Mouse (Mus musculus) liver, postnatal 0 days (tissue): ENCODE results near the gene Klk1b11. TPM values are rescaled to one million over a fixed set of nuclear protein-coding genes. Genes with fewer than 3 reads are reported as not detected.
"Not testable (repeated sequence)": the region's sequence is repeated elsewhere in the genome, so short reads cannot be mapped to it uniquely, and the experiment has no call there.

ENCODE experiments used
- ATAC-seq: fragments of 200-750 bp; cut with Nextera tagmentation; 2 replicates; pipeline ENCODE4 v1.8.0; 2017; ENCODE audit warnings: mild to moderate bottlenecking, moderate library complexity
- DNase-seq: peaks from one replicate; pipeline ENCODE4 v3.0.0-alpha.2; 2016
- H3K27ac ChIP-seq: fragments of 300-500 bp; sonication (generic); 2 replicates; pipeline ENCODE4 v1.5.1; 2014; ENCODE audit warnings: antibody characterized with exemption, moderate library complexity, mild to moderate bottlenecking, low read depth
- H3K27me3 ChIP-seq: fragments of 300-500 bp; sonication (generic); 2 replicates; pipeline ENCODE4 v1.6.1; 2014; ENCODE audit warnings: low read length, control low read depth, mixed read lengths; ENCODE audit not compliant: insufficient read depth
- H3K36me3 ChIP-seq: fragments of 300-500 bp; sonication (generic); replicated peaks from 2 replicates; pipeline ENCODE4 v1.6.1; 2014; ENCODE audit warnings: mild to moderate bottlenecking, control low read depth, low read length, moderate library complexity, mixed read lengths; ENCODE audit not compliant: insufficient read depth
- H3K4me1 ChIP-seq: fragments of 300-500 bp; sonication (generic); 2 replicates; pipeline ENCODE4 v1.6.1; 2014; ENCODE audit warnings: antibody characterized with exemption, mild to moderate bottlenecking, control low read depth; ENCODE audit not compliant: insufficient read depth
- H3K4me2 ChIP-seq: fragments of 300-500 bp; sonication (generic); 2 replicates; pipeline ENCODE4 v1.6.1; 2014; ENCODE audit warnings: low read depth, mild to moderate bottlenecking, low read length, moderate library complexity, mixed read lengths
- H3K4me3 ChIP-seq: fragments of 300-500 bp; sonication (generic); 2 replicates; pipeline ENCODE4 v1.5.1; 2014; ENCODE audit warnings: low read depth, low read length
- H3K9ac ChIP-seq: fragments of 300-500 bp; sonication (generic); replicated peaks from 2 replicates; pipeline ENCODE4 v1.6.1; 2014; ENCODE audit warnings: mild to moderate bottlenecking, moderate library complexity
- H3K9me3 ChIP-seq: fragments of 300-500 bp; sonication (generic); 2 replicates; pipeline ENCODE4 v1.6.1; 2016; ENCODE audit warnings: mild to moderate bottlenecking, control low read depth, low read length, mixed read lengths
- CTCF ChIP-seq: sonication (generic); IDR thresholded peaks from 2 replicates; pipeline ENCODE4 v1.5.1; 2016; ENCODE audit warnings: antibody characterized with exemption, low read depth
- EP300 ChIP-seq: IDR thresholded peaks from 2 replicates; pipeline ENCODE4 v1.6.1; 2016; ENCODE audit warnings: antibody characterized with exemption, low read depth, mild to moderate bottlenecking
- WGBS: fragments of 180-500 bp; shearing (Covaris S2); extraction: QIAGEN DNeasy Blood & Tissue Kit; methylation state at CpG from one replicate; pipeline ENCODE4 v1.1.7; 2014; ENCODE audit not compliant: insufficient replicate concordance; 5-methylcytosine and 5-hydroxymethylcytosine counted together
- polyA plus RNA-seq: library from polyadenylated mRNA; unstranded; fragments of >200 nt; fragmentation: Nextera tagmentation; extraction: Ambion mirVana; gene quantifications from 2 replicates; pipeline ENCODE4 v1.2.1, GENCODE M21; 2015

The Klk1b11 gene
- polyA plus RNA-seq, 1 experiment from 2014 or later: not detected

- Histone ChIP-seq H3K4me2 (no peak overlapping the region), H3K4me3 (no peak overlapping the region), H3K36me3 (no peaks in the 10 kb centered on the region), H3K27me3 (no peaks in the 10 kb centered on the region), H3K27ac (no peak overlapping the region), H3K4me1 (no peaks in the 10 kb centered on the region), H3K9ac (no peak overlapping the region), H3K9me3 (no peaks in the 10 kb centered on the region)
- DNase-seq (no peak), ATAC-seq (no peak)
- no peak for TF ChIP-seq CTCF
- no peak for TF ChIP-seq EP300
Measured at GRCm38 (mm10) chr7:43985657-43986056, 10.0 kb upstream of the Klk1b11 start.

- H3K9me3 ChIP-seq, H3K9ac ChIP-seq, H3K4me2 ChIP-seq, H3K4me3 ChIP-seq, H3K4me1 ChIP-seq, H3K27me3 ChIP-seq, H3K27ac ChIP-seq, H3K36me3 ChIP-seq, ATAC-seq, DNase-seq: not testable (repeated sequence)
- WGBS: 44% methylated on average over 1 of the region's 1 CpGs
Measured at GRCm38 (mm10) chr7:43994821-43995220, 856 bp upstream of the Klk1b11 start.

GRCm38 (mm10) chr7:44004847-44005246, 9.2 kb downstream of the Klk1b11 start:
- Histone ChIP-seq H3K4me1 (no peaks in the 10 kb centered on the region), H3K9me3 (no peaks in the 10 kb centered on the region), H3K27ac (no peak overlapping the region), H3K4me3 (no peak overlapping the region), H3K27me3 (no peaks in the 10 kb centered on the region), H3K9ac (no peak overlapping the region), H3K4me2 (no peak overlapping the region), H3K36me3 (no peaks in the 10 kb centered on the region)
- no peak for TF ChIP-seq CTCF
- no peak for DNase-seq
- ATAC-seq: no peak

- H3K4me2 ChIP-seq, H3K4me3 ChIP-seq, H3K27ac ChIP-seq, H3K27me3 ChIP-seq, H3K9me3 ChIP-seq, H3K4me1 ChIP-seq, ATAC-seq, H3K36me3 ChIP-seq, H3K9ac ChIP-seq, DNase-seq: not testable (repeated sequence)
Measured at GRCm38 (mm10) chr7:44011868-44012267, 16.2 kb downstream of the Klk1b11 start, which contains the start of gene Klk1b26. Klk1b26 (plus strand) TSS chr7:44012168.

GRCm38 (mm10) chr7:44014666-44015065, 19.0 kb downstream of the Klk1b11 start:
- WGBS: 76% methylated on average over 6 of the region's 6 CpGs
- not testable (repeated sequence) for H3K27ac ChIP-seq, H3K4me2 ChIP-seq, H3K4me3 ChIP-seq, H3K9me3 ChIP-seq, H3K4me1 ChIP-seq, H3K36me3 ChIP-seq, ATAC-seq, DNase-seq, H3K9ac ChIP-seq, H3K27me3 ChIP-seq

GRCm38 (mm10) chr7:44015071-44015470, 19.4 kb downstream of the Klk1b11 start:
- Histone ChIP-seq H3K36me3 (no peaks in the 10 kb centered on the region), H3K9ac (no peak overlapping the region), H3K9me3 (no peaks in the 10 kb centered on the region), H3K4me3 (no peak overlapping the region), H3K4me1 (no peaks in the 10 kb centered on the region), H3K4me2 (no peak overlapping the region), H3K27me3 (no peaks in the 10 kb centered on the region), H3K27ac (no peak overlapping the region)
- no peak for TF ChIP-seq CTCF
- no peak for TF ChIP-seq EP300
- WGBS: 73% methylated on average over 5 of the region's 5 CpGs
- DNase-seq: no peak
- no peak for ATAC-seq

Other genes with a start within 250 kb of the Klk1b11 start
- not detected in 2 replicates for gene Klk12, start 227.0 kb upstream of the Klk1b11 start, polyA plus RNA-seq
- not detected in 2 replicates for gene Klk11, start 221.3 kb upstream of the Klk1b11 start, polyA plus RNA-seq
- gene Klk10, start 214.8 kb upstream of the Klk1b11 start, polyA plus RNA-seq: not detected in 2 replicates
- not detected in 2 replicates for gene Klk9, start 204.0 kb upstream of the Klk1b11 start, polyA plus RNA-seq
- gene Klk8, start 198.3 kb upstream of the Klk1b11 start, polyA plus RNA-seq: 2.2 and 3.2 TPM in 2 replicates
- gene Klk7, start 184.6 kb upstream of the Klk1b11 start, polyA plus RNA-seq: not detected in 2 replicates
- gene Klk6, start 171.4 kb upstream of the Klk1b11 start, polyA plus RNA-seq: not detected in 2 replicates
- not detected in 2 replicates for gene Klk5, start 153.9 kb upstream of the Klk1b11 start, polyA plus RNA-seq
- not detected in 2 replicates for gene Klk4, start 114.7 kb upstream of the Klk1b11 start, polyA plus RNA-seq
- not detected in 2 replicates for gene Klk15, start 62.1 kb upstream of the Klk1b11 start, polyA plus RNA-seq
- not detected in 2 replicates for gene Klk1b8, start 45.2 kb upstream of the Klk1b11 start, polyA plus RNA-seq
- gene Klk1b1, start 29.1 kb upstream of the Klk1b11 start, polyA plus RNA-seq: not detected in 2 replicates
- not detected in 2 replicates for gene Klk1b9, start 19.8 kb upstream of the Klk1b11 start, polyA plus RNA-seq
- not detected in 2 replicates for gene Klk1b26, start 16.3 kb downstream of the Klk1b11 start, polyA plus RNA-seq
- gene Klk1b27, start 56.4 kb downstream of the Klk1b11 start, polyA plus RNA-seq: not detected in 2 replicates
- gene Klk1b21, start 106.5 kb downstream of the Klk1b11 start, polyA plus RNA-seq: not detected in 2 replicates
- gene Klk1b22, start 116.8 kb downstream of the Klk1b11 start, polyA plus RNA-seq: not detected in 2 replicates
- not detected in 2 replicates for gene Klk1b16, start 140.9 kb downstream of the Klk1b11 start, polyA plus RNA-seq
- not detected in 2 replicates for gene Klk1b24, start 192.4 kb downstream of the Klk1b11 start, polyA plus RNA-seq
- gene Klk1b3, start 202.3 kb downstream of the Klk1b11 start, polyA plus RNA-seq: not detected in 2 replicates
- 0.18 TPM in 1 of 2 replicates, not detected in the other for gene Klk1b4, start 211.6 kb downstream of the Klk1b11 start, polyA plus RNA-seq
- not detected in 2 replicates for gene Klk1b5, start 220.1 kb downstream of the Klk1b11 start, polyA plus RNA-seq
- 0.79 TPM in 1 of 2 replicates, not detected in the other for gene Klk1, start 229.5 kb downstream of the Klk1b11 start, polyA plus RNA-seq
- not detected in 2 replicates for gene Gm36864, start 240.3 kb downstream of the Klk1b11 start, polyA plus RNA-seq